Mouse (Mus musculus) ES-E14 (cell line): ENCODE data around the gene Gpr75.

Source experiments
- CHD2 ChIP-seq: IDR thresholded peaks from 2 replicates; pipeline ENCODE4 v1.6.1; 2014; ENCODE audit warnings: mild to moderate bottlenecking, low read depth, low read length, inconsistent platforms
- ZNF384 ChIP-seq: IDR thresholded peaks from 2 replicates; pipeline ENCODE4 v1.6.1; 2012; ENCODE audit warnings: low read depth, low read length, inconsistent platforms

- TF ChIP-seq ZNF384 (no peak), CHD2 (no peak)
Measured at GRCm38 (mm10) chr11:30923283-30923682, 38.1 kb downstream of the Gpr75 start.
